Mouse (Mus musculus) adrenal gland, adult (tissue): ENCODE data around the gene Foxg1.

Experiments
- DNase-seq, 2 experiments: peaks; one replicate each; pipeline ENCODE4 v3.0.0; 2022 to 2023; ENCODE audit warnings: low spot score in 1 of 2; ENCODE audit not compliant: inconsistent age in 2 of 2

Foxg1 gene

DNA sequence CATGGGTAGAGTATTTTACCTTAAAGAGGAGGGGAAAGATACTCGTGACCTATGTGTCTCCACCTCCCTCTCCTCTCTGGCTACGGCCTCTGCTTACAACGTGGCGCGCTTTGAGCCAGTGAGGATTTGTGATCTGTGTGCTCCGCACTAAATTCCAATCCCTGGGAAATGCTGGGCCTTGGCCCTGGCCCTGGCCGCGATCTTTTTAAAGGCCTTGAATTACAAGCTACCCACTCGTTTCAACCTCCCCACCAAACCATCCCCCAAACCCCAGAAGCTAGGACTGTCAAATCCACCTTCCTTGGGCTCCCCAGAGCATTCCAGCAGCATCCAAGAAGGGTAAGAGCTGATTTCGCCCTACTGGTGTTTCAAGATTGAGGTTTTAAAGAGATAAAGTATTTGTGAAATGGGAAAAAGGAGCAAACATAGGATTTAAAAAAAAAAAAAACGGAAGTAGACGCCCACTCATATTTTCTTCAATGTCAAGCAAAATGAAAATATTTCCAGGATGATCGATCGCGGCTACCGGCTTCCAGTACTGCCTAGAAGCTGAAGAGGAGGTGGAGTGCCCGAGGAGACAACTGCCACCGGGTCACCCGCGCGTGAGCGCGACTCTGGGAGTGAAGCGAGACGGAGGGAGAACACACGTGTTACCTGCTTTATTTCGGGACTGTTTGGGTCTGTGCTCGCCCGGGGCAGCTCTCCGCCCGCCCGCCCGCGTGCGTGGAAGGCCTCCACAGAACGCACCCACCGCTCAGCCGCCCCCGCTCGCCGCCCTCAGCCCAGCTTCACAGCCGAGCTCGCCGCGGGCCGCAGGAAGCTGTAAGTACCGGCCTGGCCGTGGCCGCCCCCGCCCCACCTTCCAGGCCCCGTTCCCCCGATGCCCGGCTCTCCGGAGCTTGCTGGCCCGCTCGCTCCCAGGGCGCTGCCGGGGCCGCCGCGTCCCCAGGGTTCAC lies at the start of gene Foxg1:
TSS of gene Foxg1 (plus strand) at position 96 of the 956 bp plus-strand sequence.
- DNase-seq = no peak

DNA sequence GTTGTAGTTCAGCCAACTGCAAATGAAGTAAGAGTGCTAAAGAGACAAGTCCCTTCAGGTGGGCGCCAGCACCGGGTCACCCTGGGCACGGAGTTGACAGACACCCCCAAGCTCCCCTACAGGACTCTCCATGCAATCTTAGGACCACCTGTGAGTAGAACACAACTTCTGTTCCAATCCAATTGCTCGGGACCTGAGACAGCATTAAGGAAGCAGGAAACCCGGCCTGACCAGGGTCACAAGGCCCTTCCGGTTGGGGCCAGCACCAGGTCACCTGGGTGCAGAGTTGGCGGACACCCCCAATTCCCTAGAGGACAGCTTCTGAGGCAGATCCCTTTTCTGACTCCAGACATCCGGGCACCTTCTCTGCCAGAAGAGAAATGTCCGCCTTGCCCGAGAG lies 32.8 kb upstream of the Foxg1 start:
- DNase-seq = no peak

DNA sequence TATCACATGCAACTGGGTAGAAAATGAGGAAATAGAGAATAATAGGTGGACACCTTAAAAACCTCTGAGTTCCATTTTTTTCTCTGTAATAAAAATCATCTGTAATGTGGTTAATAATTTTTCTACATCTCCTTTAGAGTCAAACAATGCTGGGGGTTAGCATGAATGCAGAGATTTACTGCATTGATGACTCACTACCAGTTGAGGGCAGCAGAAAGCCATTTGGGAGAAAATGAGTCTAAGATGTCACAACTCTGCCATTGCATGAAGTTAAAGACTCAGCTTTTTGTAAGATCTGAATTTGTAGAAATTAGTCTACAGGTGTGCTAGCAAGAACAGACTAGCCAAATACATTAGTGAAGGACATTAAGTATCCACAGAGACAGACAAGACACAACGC lies 13.5 kb upstream of the Foxg1 start:
- no peak for DNase-seq

DNA sequence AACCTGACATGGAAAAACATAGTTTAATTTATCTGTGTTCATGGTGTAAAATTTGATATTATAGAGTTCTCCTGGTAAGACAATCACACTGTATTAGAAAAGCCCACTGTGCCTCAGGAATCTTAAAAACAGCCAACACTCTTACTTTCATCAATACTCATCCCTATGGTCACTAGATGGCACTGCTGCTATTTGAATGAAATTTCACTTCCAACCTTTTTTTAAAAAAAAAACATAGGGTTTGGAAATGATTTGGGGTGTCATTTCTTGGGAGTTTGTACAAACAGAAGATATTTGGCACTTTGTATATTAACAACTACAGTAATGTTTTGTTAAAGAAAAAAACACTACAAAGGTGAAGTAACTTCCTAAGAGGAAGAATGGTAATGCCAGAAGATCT lies 10.3 kb upstream of the Foxg1 start:
- DNase-seq = peak in 1 of 2 experiments; percentile 45

DNA sequence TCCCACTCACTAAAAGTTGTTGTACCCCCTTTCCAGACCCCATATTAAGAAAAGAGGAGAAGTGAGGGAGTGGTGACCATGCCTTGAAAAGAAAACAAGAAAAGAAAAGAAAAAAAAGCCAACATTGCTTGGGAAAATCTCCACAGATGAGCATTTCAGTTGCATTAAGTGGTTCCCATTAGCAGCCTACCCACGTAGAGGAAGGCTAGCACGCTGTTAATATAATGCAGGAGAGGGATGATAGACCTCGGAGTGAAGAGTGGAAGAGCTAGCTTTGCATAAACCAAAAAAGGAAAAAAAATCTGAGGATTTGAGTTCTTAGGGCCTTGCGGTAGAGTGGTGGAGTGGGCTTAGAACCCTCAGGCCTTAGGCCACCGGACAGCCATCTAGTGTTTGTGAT lies 9.3 kb upstream of the Foxg1 start:
- no peak for DNase-seq

DNA sequence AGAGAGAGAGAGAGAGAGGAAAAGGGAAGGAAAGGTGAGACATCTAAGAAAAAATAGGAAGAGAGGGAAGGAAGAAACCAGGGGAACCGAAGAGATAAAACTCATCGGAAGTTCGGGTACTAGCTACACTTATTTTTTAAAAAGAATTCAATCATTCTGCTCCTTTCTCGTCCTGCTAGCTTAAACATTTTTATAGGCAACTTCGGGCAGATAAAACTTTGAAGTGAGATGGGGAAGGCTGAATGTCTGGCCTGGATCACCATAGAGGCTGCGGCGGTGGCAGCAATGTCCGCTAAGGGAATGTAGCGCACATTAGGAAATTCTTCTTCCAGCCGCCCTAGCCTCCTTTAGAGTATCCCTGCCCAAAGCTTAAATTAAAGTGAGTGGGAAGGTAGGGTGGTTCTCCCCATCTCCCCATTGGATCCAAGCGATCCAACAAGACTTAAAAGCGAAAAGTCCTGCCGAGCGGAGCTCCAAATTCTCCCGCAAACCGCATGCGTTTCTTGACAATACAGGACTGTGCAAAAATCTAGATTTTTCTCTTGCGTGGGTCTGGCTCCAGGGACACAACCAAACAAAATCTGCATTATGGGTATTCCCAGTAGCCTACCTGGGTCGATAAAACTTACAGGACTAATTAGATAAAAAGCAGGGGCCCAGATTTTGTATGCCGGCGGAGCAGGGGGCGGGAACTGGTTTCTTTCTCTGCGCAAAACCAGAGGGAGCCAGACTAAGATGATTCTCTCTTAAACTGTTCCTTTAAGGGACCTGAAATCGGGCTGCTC lies 8.4 kb upstream of the Foxg1 start:
- DNase-seq = no peak

DNA sequence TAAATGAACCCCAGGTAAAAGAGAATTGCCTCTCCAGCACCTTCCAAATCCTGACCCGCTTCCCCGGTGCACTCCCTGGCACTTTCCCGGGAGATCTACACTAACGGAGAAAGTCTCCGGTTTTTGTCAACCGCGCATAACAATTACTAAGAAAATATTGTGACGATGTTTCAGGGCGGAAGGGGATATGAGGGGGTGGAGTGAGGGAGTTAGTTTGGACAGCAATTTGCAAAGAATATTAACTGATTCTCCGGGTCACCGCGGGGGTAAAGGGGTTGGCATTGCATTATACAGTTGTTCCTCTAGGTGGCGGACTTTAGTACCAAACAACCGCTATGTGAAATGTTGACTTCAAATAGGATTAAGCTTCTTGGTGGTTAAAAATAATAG lies 7.9 kb upstream of the Foxg1 start:
- peak in 1 of 2 experiments; percentile 74 for DNase-seq

DNA sequence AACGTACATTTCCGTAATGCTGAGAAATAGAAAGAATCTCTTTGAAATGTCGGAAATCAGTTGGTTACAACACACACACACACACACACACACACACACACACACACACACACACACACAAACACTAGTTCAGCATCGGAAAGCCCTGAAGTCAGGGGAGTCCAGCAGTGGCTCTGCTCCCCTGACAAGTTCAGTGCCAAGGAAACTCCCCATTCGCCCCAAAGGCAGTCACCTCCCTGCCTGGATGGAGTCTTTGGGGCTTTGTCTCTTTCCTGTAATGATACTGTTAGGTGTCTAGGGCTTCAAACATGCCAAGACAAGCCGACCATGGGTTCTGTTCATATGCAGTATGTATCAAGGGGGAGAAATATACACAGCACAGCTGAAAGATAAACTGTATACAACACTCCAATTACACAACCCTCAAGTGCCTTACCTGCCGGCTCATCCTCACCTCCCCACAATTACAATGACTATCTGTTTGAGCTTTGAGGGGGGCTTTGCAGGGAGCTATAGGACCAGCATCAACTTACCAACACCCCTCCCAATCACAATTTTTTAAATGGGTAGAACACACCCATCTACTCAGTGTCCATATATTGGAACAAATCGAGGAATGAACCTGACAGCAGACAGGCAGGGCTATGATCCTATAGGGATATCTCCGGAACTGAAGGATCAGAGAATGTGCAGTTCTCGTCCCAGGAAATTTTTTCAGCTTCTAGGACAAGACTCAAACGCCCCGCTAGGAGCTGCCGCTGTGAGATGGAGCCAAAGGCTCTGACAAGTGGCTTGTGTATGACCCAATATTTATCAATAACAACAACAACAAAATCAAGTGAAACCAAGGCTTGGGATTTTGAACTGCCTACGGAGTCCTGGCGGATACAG lies 6.8 kb upstream of the Foxg1 start:
- DNase-seq = no peak

DNA sequence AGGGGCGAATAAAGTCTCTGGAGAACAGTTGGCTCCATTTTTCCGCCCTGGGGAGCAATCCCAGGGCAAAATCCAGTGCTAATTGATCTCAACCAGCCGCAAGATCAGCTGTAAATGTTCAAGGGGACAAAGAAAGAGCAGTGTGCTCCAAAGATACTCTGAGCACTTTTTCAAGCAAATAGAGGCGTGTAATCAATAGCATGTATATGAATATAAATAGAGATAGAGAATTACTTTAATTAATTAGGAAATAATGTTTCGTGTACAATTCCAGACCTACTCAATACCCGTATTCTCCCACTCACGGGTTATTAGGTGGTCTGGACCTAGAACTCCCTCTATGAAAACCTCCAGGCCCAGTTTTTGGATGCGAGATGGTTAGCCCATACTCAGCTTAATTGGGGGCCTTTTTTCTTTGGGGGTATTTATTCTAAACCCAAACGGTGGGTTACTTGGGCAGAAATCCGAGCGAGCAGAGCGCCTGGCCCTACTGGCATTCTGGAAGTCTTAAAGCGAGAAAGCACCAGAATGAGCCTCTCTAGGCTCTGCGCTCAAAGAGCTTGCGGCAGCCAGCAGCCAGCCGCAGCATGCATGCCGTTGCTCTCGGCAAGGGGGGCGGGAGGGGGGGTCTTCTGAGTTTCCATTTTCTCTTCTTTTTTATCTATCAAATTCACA lies 6.0 kb upstream of the Foxg1 start:
- DNase-seq = no peak

DNA sequence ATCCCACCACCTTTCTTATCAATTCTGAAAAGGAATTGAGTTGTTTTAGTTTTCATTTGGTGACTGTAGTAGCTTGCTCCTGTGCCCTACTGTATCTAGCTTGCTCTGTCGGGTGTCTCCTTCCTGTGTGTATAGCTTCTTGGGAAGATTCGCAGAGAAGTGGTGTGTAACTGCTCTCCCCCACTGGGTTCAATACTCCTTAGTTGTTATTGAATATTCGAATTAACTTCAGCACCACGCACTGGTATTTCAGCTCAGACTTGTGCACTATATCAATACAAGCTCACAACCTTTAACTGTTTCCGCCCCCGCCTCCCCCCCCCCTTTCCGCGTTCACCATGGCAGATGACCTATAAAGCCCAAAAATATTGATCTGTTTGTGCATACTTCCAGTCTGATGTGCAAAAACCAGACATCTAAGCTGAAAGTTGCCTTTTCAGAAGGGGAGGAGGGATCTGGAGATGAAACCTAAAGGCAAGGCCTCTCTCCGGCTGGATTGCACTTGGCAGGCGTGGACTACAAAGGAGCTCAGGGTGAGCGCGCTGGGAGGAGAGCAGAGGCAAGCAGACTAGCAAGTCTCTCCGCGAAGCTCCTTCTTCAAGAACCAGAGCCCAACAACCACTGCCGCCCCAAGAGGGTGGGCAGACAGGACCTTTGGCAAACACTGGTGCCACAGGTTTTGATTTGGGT lies 5.0 kb upstream of the Foxg1 start:
- DNase-seq = no peak

DNA sequence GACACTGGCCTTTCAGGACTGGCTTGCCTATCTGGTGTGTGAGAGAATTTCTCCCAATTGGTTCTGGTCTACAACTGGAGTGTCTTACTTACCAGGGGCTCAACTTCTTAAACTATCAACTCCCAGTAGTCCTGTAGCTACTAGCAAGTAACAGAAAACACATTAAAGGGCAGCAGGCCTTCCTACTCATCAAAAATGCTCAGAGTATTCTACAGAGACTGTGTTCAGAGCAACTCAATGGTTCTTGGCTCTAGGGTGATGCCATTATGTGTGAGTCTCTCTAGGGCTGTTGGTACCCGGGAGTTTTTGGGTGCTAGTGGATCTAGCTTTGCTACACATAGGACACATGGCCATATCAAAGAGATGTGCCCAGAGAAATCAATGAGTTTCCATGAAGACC lies 3.5 kb upstream of the Foxg1 start:
- DNase-seq = no peak

DNA sequence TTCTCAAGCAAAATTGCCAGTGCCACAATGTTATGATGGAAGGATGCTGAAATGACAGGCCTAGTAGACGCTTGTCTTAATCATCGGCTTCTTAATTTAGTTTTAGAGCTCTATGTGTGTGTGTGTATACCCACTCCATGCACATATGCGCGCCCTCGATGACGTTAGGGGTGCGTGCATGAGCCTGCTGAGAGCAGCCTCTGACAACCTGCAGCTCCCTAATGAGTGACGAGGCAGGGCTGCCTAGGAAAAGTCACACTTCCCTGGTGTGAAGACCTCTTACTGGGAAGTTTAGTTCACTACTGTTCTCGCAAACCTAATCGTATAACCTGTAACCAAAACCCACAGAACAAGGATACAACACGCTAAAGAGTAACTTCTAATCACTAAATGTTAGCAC lies 3.0 kb upstream of the Foxg1 start:
- no peak for DNase-seq

DNA sequence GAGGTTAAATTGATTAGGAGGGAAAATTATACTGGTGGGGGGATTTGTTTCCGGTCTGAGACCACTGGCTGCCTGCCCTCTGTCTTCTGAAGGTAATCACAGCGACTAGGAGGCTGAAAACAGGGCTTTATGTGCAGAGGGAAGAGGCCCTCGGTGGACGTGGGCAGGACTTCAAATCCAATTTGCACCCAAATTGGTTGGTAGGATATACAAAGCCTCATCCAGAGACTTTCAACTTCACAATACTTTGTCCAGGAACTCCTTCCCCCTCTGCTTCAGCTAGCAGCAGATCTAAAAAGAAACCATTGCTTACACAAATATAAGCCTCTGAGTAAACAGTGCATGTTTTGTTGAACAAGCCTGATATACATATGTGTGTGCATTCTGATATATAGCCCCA lies 2.0 kb upstream of the Foxg1 start:
- no peak for DNase-seq

DNA sequence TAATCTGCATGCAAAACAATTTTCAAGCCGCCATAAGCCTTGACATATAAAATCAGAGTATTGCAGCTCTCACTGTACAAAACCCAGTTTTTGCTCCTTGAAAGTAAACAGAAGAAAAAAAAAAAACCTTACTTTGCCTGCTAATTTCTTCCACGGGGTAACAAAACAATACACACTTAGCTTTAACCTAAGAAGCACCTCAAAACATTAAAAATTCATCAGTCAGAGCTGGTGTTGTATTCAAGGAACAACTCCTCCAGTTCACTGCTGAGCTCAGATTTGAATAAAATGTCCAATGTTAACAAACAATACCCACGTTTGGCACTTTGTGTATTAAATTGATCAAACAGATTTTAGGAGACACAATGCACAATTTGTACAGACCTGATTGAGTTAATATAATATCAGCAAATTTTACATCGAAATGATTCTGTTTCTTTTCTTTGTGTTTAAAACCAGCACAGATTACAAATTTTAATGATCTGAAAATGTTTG lies 1.4 kb upstream of the Foxg1 start:
- DNase-seq = no peak

DNA sequence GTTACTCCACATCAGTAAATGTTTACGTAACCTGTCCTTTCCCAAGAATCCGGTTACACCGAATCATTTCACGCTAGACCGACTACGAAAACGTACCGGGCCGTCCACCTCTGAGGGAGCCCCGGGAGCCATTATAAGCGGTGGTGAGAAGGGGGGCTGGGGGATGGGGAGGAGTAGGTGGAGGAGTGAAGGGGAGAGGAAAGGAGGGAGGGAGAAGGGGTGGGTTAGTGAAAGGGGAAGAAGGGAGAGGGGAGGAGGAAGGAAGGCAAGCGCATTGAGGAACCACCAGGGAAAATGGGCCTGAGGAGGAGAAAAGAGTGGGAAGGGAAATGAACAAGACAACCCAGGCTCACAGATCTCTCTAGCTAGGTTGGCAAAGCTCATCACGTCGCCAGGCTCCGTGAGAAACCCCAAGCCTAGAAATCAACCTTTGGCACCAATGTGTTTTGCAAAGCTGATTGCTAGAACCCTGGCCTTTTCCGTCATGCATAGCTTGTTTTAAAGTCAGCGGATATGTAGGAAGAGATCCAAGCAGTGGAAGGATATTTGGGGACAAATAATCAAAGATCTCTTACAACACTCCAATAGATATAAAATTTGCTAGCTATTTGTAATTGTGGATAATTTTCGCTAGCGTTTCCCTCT lies 617 bp upstream of the Foxg1 start:
- no peak for DNase-seq

DNA sequence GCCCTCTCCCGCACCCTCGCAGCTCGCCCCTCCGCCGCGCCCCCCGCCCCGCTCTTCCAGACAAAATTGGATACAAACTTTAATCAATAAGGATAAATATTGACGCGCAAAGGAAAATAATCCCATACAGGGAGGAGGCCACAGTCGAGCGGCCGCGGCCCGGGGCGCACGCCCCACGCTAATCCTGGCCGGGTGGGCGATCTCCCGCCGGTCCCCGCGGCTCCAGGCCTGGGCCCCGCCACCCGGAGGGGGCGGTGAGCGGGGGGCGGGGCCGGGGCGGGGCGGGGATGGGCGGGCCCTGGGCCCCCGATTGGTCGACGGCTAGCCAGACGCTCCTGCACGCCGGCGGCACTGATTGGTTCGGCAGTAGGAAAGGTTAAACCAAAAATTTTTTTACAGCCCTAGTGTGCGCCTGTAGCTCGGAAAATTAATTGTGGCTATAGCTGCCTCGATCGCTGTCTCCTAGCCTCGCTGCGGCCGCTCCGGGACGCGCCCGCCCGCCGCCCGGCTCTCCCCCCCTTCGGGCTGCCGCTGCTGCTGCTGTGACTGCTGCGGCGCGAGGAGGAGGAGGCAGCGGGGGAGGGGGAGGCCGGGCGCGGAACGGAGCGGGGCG lies 1.2 kb downstream of the Foxg1 start:
- DNase-seq = no peak

DNA sequence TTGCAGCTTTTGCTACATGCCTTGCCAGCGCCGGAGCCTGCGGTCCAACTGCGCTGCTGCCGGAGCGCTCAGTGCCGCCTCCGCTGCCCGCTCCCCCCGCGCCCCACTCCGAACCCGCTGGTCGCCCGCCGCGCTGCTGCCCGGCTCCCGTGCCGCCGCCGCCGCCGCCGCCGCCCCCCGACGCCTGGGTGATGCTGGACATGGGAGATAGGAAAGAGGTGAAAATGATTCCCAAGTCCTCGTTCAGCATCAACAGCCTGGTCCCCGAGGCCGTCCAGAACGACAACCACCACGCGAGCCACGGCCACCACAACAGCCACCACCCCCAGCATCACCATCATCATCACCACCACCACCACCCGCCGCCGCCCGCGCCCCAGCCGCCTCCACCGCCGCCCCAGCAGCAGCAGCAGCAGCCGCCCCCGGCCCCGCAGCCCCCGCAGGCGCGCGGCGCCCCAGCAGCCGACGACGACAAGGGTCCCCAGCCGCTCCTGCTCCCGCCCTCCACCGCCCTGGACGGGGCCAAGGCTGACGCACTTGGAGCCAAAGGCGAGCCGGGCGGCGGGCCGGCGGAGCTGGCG lies 1.9 kb downstream of the Foxg1 start:
- DNase-seq = no peak

DNA sequence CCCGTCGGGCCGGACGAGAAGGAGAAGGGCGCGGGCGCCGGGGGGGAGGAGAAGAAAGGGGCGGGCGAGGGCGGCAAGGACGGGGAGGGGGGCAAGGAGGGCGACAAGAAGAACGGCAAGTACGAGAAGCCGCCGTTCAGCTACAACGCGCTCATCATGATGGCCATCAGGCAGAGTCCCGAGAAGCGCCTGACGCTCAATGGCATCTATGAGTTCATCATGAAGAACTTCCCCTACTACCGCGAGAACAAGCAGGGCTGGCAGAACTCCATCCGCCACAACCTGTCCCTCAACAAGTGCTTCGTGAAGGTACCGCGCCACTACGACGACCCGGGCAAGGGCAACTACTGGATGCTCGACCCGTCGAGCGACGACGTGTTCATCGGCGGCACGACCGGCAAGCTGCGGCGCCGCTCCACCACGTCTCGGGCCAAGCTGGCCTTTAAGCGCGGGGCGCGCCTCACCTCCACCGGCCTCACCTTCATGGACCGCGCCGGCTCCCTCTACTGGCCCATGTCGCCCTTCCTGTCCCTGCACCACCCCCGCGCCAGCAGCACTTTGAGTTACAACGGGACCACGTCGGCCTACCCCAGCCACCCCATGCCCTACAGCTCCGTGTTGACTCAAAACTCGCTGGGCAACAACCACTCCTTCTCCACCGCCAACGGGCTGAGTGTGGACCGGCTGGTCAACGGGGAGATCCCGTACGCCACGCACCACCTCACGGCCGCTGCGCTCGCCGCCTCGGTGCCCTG lies 2.6 kb downstream of the Foxg1 start, which contains the start of gene Gm43517:
TSS of gene Gm43517 (plus strand) at position 299 of the 755 bp plus-strand sequence.
- no peak for DNase-seq
